Mouse (Mus musculus) bone marrow, adult 2 months (tissue): ENCODE measurements around the gene Rhob. TPM values are rescaled to one million over a fixed set of nuclear protein-coding genes. Genes with fewer than 3 reads are reported as not detected.
"Not testable (repeated sequence)": the region's sequence is repeated elsewhere in the genome, so short reads cannot be mapped to it uniquely, and the experiment has no call there.

ENCODE experiments used
- H3K27ac ChIP-seq: fragments of 200-500 bp; 2 replicates; pipeline ENCODE4 v1.5.1; 2012; ENCODE audit warnings: low read depth, mild to moderate bottlenecking, control low read depth, inconsistent platforms, low read length; ENCODE audit not compliant: control insufficient read depth, poor library complexity, insufficient read depth
- H3K4me1 ChIP-seq: fragments of 200-500 bp; 2 replicates; pipeline ENCODE4 v1.6.1; 2011; ENCODE audit warnings: low read length; ENCODE audit not compliant: control insufficient read depth, insufficient read depth
- H3K4me3 ChIP-seq: fragments of 200-500 bp; replicated peaks from 2 replicates; pipeline ENCODE3; 2011; ENCODE audit warnings: mild to moderate bottlenecking, low read depth, low read length, control low read depth; ENCODE audit not compliant: control insufficient read depth
- CTCF ChIP-seq: fragments of 200-500 bp; IDR thresholded peaks from 2 replicates; pipeline ENCODE4 v1.5.1; 2011; ENCODE audit warnings: low read length, control low read depth; ENCODE audit not compliant: control insufficient read depth, insufficient read depth
- POLR2A ChIP-seq: fragments of 200-500 bp; IDR thresholded peaks from 2 replicates; pipeline ENCODE4 v1.6.1; 2011; ENCODE audit warnings: low read depth, mild to moderate bottlenecking, control low read depth, low read length, borderline replicate concordance; ENCODE audit not compliant: control insufficient read depth
- WGBS: fragments of 180-500 bp; shearing (Covaris S2); methylation state at CpG from one replicate; pipeline ENCODE4 v1.1.7; 2018; 5-methylcytosine and 5-hydroxymethylcytosine counted together
- polyA plus RNA-seq: library from polyadenylated mRNA; stranded (reverse); fragments of >200 nt; gene quantifications from 2 replicates; pipeline ENCODE4 v1.2.4, GENCODE M21; 2011; ENCODE audit warnings: low replicate concordance; ENCODE audit not compliant: missing spikeins, insufficient read depth, insufficient read length

The Rhob gene
- polyA plus RNA-seq, 1 experiment, result 34.2 TPM

DNA sequence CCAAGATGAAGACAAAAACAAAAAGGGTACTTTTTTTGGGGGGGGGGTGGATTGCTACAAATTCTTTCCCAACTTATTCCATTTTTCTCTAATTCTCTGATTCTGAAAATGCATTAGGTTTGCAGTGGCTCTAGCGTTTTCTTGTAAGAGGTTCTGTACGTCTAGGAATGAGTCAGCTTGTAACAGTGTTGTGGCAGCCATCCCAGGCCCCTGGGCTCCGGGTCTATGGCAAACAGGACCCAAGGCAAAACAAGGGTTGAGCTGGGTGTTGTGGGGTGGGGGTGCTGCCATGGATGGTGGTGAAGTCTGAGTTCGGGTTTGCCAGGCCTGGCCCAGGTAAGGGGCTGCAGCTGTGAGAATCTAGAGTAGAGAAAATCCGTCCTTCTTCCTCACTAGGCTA is 37.3 kb downstream of the Rhob start:
- TF ChIP-seq CTCF (no peak), POLR2A (no peak)
- Histone ChIP-seq H3K27ac (no peak overlapping the region), H3K4me3 (no peak overlapping the region), H3K4me1 (no peaks in the 10 kb centered on the region)
- WGBS, result 76% methylated on average over 5 of the region's 5 CpGs

DNA sequence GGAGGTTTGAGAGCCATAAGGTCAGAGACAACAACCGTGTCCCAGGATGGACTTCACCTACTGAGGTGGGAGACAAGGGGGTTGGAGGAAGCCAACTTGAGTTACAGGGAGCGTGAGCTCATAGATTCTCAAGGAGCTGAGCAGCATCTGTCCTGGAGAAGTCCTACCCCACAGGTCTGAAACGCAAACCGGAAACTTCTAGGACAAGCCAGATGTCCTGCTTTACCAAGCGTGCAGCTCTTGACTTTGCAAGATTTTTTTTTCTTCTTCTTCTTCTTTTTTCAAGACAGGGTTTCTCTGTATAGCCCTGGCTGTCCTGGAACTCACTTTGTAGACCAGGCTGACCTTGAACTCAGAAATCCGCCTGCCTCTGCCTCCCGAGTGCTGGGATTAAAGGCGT is 38.2 kb downstream of the Rhob start:
- H3K27ac ChIP-seq, H3K4me1 ChIP-seq, H3K4me3 ChIP-seq: not testable (repeated sequence)
- 80% methylated on average over 8 of the region's 8 CpGs for WGBS

DNA sequence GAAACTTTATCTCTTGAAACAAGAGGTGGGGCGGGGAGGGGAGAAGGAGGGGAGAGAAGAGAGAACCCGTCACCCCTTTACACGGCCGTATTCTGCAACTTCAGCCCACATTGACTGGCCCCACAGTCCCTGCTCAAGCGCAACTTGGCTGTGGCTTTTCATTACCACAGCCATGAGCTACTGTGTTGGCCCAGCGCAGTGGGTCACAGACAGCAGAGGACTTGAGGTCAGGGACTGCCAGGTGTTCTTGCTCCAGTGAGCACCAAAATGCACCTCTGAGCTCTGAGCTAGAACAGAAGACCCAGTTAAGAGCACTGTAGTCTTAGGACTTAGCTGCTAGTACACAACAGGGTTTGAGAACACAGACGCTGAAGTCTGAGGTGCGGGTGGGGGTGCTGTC is 41.4 kb downstream of the Rhob start:
- Histone ChIP-seq H3K4me3 (no peak overlapping the region), H3K4me1 (no peaks in the 10 kb centered on the region), H3K27ac (no peak overlapping the region)
- TF ChIP-seq POLR2A, result no peak
- TF ChIP-seq CTCF, result no peak
- WGBS, result 56% methylated on average over 8 of the region's 8 CpGs

DNA sequence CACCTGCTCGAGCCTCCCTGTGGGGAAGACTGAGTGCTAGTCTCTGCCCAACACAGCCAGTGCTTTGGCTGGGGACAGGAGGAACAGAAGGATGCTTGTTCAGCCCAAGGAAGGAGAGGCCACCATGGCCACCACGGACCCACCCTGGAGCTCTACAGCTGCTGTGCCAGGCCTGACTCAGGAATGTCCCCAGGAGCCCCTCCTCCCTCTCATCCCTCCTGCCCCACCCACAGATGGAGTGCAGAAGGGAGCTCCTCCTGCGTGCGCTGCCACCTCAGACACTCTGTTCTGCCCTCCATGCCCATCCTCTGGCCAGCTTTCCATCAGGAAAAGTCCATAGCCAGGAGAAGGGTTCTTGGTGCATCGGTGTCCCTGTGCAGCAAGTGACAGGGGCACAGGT is 42.8 kb downstream of the Rhob start:
- Histone ChIP-seq H3K27ac (no peak overlapping the region), H3K4me3 (no peak overlapping the region), H3K4me1 (no peaks in the 10 kb centered on the region)
- TF ChIP-seq CTCF, result no peak
- no peak for TF ChIP-seq POLR2A
- 90% methylated on average over 5 of the region's 5 CpGs for WGBS

DNA sequence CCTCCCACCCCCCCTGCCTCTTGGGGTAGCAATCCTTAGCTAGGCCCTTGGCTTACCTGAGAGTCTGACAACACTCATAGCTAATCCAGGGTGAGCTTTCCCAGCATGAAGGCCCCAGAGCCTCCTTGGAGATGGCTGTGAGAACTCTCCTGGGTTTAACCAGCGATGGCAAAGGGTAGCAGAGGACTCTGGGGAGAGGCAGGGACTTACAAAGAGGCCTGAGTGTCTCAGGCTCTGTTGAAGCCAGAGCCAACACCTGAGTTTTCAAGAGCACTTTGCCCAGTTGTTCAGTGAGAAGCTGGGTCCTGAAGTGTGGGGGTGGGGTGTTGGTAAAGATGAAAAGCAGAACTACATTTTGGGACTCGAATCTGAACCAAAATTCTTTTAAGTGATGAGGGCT is 44.8 kb downstream of the Rhob start:
- Histone ChIP-seq H3K4me1 (peaks cover 1% of the 10 kb centered on the region; the same call in 1 of the 2 replicates), H3K27ac (no peak overlapping the region), H3K4me3 (no peak overlapping the region)
- 25% methylated on average over 2 of the region's 2 CpGs for WGBS
- TF ChIP-seq POLR2A, result no peak

DNA sequence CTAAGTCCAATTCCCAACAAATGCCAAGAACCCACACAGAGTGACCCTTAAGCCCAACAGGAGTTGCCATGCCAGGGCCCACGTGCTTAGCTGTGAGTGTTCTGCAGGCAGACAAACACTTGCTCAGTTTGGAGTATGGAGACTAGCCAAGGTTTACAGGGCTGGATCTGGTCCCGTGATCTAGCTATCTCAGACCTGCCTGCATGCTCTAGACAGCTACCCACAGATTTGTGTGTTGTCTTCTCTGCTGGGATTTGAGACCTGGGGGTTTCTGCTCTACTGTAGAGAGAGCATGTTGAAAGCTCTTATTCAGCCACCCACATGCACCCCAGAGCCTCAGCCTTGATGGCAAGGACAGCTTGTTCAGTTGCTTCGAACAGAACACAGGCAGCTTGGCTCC is 45.3 kb downstream of the Rhob start:
- no peak overlapping the region for H3K4me3 ChIP-seq
- TF ChIP-seq POLR2A (no peak), CTCF (no peak)
- WGBS, result 77% methylated on average over 3 of the region's 3 CpGs
- no peak overlapping the region for H3K27ac ChIP-seq
- peaks cover 1% of the 10 kb centered on the region; the same call in 1 of the 2 replicates for H3K4me1 ChIP-seq

DNA sequence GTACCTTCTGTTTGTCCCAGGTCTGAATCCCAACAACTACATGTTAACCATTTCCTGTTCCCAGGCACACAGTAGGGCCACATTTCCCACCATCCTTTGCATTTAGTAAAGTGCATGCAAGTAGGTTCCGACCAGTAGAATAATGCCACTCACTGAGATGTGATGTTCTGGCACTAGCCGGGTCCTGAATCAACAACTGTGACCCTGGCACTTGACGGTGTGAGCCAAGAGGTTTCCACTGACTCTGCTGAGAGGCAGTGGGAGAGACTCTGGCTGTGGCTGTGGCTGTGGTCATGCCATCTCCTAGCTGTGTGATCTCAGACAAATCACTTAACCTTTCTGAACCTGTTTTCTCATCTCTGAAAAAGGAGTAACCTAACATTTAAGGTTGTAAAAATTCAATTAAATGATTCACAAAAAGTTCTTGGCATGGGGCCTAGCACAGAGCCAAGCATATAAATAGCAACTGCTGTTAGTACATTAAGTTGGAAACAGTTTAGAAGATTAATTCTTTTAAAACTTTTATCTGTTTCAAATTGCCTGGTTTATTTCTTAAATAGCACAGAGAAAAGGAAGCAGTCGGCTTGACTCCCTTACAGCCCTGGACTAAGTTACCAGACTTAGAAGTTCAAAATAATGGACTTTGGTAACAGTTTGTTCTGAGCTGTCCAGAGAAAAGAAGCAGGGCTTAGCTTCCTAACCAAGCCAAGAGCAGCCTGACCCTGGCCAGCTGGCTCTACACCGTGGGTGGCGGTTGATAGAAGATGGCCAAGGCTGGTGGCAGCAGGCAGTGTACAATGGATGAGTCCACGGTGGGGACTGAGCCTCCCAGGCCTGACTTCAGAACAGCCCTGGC is 46.8 kb downstream of the Rhob start:
- H3K4me3 ChIP-seq, result no peak overlapping the region
- no peak overlapping the region for H3K27ac ChIP-seq
- WGBS, result 77% methylated on average over 7 of the region's 7 CpGs
- TF ChIP-seq CTCF (no peak), POLR2A (no peak)
- peaks cover 1% of the 10 kb centered on the region; the same call in 1 of the 2 replicates for H3K4me1 ChIP-seq

DNA sequence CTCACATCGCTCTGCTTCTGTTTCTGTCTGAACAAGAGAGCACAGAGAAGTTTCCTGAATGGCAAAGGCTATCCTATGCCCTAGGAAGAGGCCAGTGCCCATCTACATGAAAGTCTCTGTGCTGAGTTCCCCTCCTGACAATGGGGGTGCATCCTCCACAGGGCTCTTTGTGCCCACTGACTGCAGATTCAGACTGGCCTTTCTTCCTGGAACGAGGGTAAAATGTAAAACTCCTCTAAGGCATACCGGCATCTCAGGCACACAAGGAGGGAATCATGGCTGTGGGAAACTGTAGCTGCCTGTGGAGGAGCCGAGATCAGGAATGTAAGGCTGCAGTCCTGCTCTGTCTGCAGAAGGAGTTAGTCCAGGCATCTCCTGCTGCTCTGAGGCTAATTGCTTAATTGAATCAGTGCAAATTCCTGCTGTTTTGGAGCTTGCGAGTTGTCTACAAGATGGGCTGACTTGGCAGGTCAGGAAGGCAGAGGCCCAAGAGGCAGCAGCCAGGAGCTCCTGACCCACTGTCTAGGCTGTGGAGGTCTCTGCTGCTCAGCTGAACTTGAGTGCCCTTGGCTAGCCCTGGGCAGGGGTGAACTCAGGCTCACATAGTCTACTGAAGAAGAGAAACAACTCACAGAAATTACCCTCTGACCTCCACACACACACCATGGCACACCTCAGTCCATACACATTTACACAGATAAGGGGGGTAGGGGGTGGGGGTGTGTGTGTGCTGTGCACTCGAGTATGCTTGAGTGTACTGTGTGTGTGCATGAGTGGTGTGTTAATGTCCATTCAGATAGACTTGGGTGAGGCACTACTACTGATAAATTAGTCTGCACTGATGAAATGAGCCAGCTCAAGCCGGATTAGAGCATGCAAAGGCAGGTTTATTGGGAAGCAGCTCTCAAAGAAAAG is 48.0 kb downstream of the Rhob start:
- 77% methylated on average over 7 of the region's 7 CpGs for WGBS
- Histone ChIP-seq H3K4me3 (no peak overlapping the region), H3K27ac (no peak overlapping the region), H3K4me1 (peaks cover 1% of the 10 kb centered on the region; the same call in 1 of the 2 replicates)
- no peak for TF ChIP-seq CTCF
- no peak for TF ChIP-seq POLR2A

DNA sequence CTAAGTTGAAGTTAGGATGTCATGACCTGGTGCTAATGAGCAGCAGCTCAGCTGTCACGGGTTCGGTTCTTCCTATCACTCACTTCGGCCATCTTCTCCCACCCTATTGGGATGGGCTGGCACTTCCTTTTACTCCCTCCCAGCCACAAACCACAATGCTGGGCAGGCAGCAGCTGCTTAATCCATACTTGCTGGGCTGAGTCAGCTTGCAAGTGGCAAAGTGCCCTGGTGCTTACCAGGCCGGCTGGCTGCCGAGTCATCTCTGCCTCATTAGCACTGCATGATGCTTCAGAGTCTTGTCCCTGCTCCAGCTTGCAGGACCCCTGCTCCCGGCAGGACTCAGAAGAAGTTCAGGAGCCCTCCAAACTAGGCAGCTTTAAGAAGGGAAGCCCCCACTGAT is 49.2 kb downstream of the Rhob start:
- peaks cover 1% of the 10 kb centered on the region; the same call in 1 of the 2 replicates for H3K4me1 ChIP-seq

More for the DNA sequence above, 49.2 kb downstream of the Rhob start:
- WGBS, result 10% methylated on average over 6 of the region's 6 CpGs
- no peak overlapping the region for H3K4me3 ChIP-seq
- TF ChIP-seq CTCF (no peak), POLR2A (no peak)
- H3K27ac ChIP-seq, result no peak overlapping the region
